8 mouse cellular contexts compared by ENCODE assay signal in genomic region chr6:140567199-140567598, GRCm38 (mm10).
"Had no signal": no experiment of that assay in that cellular context is flagged by ENCODE, and none has a peak within 500 bp of the region (broad histone marks: within the 10 kb centered on the region; RNA-seq: fewer than 3 reads in every experiment).

No protein-coding gene starts in this region.

- H3K4me3 ChIP-seq: liver, embryonic 15.5 days; midbrain, embryonic 13.5 days had no signal

- H3K9me3 ChIP-seq: liver, embryonic 15.5 days; midbrain, embryonic 13.5 days had no signal

- H3K9ac ChIP-seq: liver, embryonic 15.5 days; midbrain, embryonic 13.5 days had no signal

- H3K36me3 ChIP-seq: liver, embryonic 15.5 days had no signal

- H3K4me2 ChIP-seq: liver, embryonic 11.5 days; liver, embryonic 15.5 days; midbrain, embryonic 13.5 days had no signal

- DNase-seq: kidney, adult 11 months; lung, adult 2 months; lung, postnatal 36 days; thymus, postnatal 4 days had no signal

- H3K27ac ChIP-seq: liver, embryonic 15.5 days; midbrain, embryonic 13.5 days; stomach, postnatal 0 days had no signal

- H3K4me1 ChIP-seq: liver, embryonic 15.5 days; midbrain, embryonic 13.5 days had no signal

- H3K27me3 ChIP-seq: liver, embryonic 15.5 days; midbrain, embryonic 13.5 days had no signal

- ATAC-seq: midbrain, embryonic 13.5 days had no signal
